Mouse (Mus musculus): ENCODE data around the gene Pitx2.

Gene Pitx2

GRCm38 (mm10) chr3:129218371-129218921, 18.8 kb downstream of the Pitx2 start:
- no peak for DNase-seq

GRCm38 (mm10) chr3:129220086-129220670, 20.5 kb downstream of the Pitx2 start:
- no peak for DNase-seq

GRCm38 (mm10) chr3:129220681-129221379, 21.2 kb downstream of the Pitx2 start:
- DNase-seq: no peak

DNA sequence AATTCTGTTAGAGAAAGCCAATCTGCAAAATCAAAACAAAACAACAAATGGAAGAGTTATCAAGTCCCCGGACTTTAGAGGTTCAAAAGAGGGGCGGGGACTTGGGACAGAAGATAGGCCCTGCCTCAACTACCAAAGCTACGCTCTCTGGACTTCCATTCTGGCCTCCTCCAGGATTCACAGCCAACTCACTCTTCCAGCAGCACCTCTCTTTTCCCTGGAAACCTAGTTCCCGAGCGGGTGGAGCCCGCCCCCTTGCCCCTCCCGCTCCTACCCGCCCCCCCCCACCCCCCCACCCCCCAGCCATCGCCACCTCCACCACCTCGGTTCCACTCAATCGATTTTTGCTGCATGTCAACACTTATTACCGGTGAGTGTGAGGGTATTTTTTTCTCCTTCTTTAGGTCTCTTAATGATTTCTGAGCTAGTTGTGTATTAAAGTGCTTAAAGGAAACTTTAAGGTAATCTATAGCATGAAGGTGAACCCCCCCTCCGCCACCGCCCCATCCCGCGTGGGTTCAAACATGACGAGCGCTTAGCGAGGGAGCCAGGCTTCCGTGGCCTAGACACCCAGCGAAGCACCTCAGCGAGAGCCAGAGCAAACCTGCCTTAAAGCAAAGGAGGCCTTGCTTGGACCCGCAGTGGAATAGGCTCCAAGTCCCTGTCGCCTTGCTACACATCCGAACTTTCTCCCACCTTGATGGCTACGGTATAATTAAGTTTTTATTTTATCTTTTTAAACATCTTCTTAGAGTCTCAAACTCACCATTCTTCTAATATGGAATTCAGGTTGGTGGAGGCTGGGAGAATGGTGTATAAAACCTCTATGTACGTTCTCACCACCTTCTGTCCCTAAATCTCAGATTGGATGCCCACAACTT, 21.9 kb downstream of the Pitx2 start:
- DNase-seq: no peak

DNA sequence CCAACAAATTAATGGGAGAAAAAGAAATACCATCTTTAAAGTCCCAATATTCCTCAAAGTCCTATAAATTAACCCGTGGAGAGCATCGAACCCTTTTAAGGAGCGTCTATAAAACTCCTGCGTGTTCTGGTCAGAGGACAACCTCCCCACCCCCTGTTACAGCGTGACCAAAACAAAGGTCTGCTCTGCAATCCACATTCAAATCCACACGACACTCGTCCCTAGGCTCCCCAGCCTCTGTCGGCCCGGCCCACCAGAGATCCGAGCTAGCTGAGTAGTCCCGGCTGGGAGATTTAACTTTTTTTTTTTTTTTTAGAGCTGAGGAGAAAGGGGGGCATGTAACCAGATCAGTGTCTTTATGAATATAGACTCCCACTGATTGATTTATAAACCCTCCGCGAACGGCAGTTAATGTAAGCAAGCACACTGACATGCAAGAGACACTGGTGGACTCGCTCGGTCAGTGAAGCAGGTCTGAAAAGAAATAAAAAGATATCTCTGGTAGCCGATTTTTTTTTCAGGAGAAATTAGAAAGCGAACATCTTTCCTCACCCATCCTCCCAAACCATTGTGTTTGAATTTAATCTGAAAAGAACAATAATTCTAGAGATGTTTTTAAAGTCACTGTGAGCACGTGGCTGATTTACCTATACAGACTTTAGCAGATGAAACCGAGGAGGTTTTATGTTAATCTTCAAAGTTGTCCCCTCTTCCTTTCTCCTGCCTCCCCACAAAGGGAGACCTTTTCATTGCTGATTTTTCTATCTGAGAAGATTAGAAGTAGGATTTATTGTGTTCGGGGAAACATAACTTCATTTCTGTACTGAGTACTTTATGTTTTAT, 23.0 kb downstream of the Pitx2 start:
- DNase-seq: no peak

GRCm38 (mm10) chr3:129223401-129223800, 23.7 kb downstream of the Pitx2 start:
- no peak for DNase-seq

GRCm38 (mm10) chr3:129223964-129224805, 24.5 kb downstream of the Pitx2 start:
- no peak for DNase-seq

GRCm38 (mm10) chr3:129224806-129225576, 25.3 kb downstream of the Pitx2 start:
- no peak for DNase-seq

GRCm38 (mm10) chr3:129225577-129226289, 26.1 kb downstream of the Pitx2 start:
- DNase-seq: no peak

DNA sequence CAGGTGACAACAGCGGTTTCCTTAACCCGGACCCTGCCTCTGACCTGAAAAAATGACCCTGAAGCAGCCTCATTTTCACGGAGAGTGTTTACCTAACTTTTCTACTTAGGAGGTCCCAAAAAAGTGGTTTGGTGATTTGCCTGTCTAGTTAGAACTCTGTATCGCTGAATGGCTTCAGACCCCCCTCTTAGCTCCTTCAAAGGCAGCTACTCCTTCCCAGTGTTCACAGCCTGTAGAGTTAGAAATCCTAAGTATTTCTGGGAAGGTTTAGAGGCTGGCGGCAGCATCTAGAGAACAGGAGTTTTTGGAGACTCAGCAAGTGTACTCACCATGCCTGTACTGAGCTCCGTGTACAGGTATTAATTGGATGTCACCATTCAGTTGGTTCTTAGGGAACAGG, 27.0 kb downstream of the Pitx2 start:
- DNase-seq: no peak

GRCm38 (mm10) chr3:129227331-129227730, 27.7 kb downstream of the Pitx2 start:
- no peak for DNase-seq

- no peak for DNase-seq
These were observed 38.3 kb downstream of the Pitx2 start for GRCm38 (mm10) chr3:129238010-129238409.

GRCm38 (mm10) chr3:129238664-129239258, 39.1 kb downstream of the Pitx2 start:
- DNase-seq: no peak

DNA sequence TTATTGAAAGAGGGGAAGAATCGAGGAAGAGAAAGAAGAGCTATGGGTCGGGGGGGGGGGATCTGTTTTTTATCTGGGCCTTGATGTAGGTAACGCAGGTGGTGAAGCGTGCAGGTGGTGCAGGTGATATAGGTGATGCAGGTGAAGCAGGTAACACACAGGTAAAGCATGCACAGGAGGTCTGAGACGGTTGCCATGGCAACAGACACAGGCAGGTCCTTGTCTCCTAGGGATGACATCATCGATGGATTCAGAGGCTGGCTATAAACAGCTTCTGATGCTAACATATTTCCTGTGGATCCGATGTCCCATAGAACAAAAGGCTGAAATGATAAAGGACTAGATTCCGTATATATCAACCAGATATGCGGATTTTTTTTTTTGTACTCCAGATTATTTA, 51.3 kb downstream of the Pitx2 start:
- no peak for DNase-seq

GRCm38 (mm10) chr3:129254246-129254645, 54.6 kb downstream of the Pitx2 start:
- DNase-seq: no peak

- no peak for DNase-seq
These were observed 56.6 kb downstream of the Pitx2 start for GRCm38 (mm10) chr3:129256283-129256682.

- DNase-seq: peak in 1 of 2 experiments; percentile 1
These were observed 57.1 kb downstream of the Pitx2 start for GRCm38 (mm10) chr3:129256766-129257165.

GRCm38 (mm10) chr3:129258497-129258896, 58.8 kb downstream of the Pitx2 start:
- DNase-seq: no peak
